Mouse (Mus musculus): ENCODE measurements around the gene Hfe.

DNA sequence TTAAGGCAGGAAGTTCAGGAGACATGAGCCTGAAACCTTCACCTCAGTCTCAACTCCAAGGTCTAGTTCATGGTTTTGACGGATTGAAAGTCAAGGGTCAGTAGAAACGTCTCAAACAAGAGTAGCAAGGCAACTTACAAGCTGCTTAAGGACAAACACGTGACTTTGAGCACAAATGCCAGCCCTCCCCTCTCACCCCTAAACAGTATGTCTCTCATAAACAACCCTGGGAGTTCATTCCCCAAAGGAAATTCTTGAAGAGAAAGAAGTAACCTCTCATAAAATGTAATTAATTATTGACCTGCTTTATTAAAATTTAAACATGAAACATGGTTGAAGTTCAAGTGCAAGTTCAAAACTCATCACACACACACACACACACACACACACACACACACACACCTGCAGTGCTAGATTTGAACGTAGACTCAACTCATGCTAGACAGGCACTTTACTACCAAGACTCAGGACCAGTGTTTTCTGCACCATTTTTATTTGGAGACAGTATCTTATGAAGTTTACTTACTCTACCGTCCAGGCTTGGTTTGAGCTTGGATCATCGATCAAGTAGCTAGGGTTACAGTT lies 16.7 kb downstream of the Hfe start:
- TF ChIP-seq CTCF (IDR thresholded peaks at IDR 0.05; ENCODE audit: extremely low read depth, insufficient read length, insufficient replicate concordance, low read depth, low read length) (no peak), POLR2A (IDR thresholded peaks at IDR 0.05; ENCODE audit: low read depth, low read length) (no peak)

Measured in small intestine, adult 2 months (tissue).